Mouse (Mus musculus) spleen, adult 12 weeks (tissue): ENCODE measurements around the gene Limch1.

Source experiments
- DNase-seq: peaks from one replicate; pipeline ENCODE4 v3.0.0; 2022; ENCODE audit warnings: low spot score

The Limch1 gene

GRCm38 (mm10) chr5:66747761-66748430 is 2.3 kb downstream of the Limch1 start:
- no peak for DNase-seq

- DNase-seq = no peak
Measured at GRCm38 (mm10) chr5:66748448-66749115, 3.0 kb downstream of the Limch1 start.

GRCm38 (mm10) chr5:66750641-66751040 is 5.0 kb downstream of the Limch1 start:
- DNase-seq = no peak

DNA sequence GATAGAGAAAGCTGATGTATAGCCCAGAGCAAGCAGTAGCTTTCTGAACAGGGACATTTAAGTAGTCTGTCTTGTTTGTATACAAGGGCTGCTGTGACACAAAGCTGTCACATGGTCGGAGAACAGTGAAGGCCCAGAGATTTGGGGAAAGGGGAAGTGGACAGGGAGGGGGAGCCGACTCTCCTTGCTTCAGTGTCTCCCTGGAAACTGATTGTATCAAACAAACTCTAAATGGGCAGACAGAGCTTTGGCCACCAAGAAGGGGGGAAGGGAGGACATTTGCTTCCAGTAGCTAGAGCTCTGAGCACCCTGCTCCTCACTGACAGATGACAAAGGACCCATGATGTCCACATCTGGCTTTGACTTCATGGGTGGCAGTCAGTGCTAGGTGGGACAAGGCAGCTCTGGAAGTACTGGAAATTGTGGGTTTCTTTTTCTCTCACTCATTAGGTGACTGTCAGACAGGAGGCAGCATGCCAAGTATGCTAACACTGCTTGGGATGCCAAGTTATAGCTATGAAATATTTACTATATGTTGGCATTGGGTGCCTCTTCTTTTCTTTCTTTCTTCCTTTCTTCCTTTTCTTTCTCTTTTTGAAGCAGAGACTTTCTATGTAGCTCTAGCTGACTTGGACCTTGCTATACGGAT is 5.8 kb downstream of the Limch1 start:
- DNase-seq = no peak

- DNase-seq = no peak
Measured at GRCm38 (mm10) chr5:66753620-66754019, 8.0 kb downstream of the Limch1 start.

GRCm38 (mm10) chr5:66756821-66757705 is 11.4 kb downstream of the Limch1 start:
- no peak for DNase-seq

DNA sequence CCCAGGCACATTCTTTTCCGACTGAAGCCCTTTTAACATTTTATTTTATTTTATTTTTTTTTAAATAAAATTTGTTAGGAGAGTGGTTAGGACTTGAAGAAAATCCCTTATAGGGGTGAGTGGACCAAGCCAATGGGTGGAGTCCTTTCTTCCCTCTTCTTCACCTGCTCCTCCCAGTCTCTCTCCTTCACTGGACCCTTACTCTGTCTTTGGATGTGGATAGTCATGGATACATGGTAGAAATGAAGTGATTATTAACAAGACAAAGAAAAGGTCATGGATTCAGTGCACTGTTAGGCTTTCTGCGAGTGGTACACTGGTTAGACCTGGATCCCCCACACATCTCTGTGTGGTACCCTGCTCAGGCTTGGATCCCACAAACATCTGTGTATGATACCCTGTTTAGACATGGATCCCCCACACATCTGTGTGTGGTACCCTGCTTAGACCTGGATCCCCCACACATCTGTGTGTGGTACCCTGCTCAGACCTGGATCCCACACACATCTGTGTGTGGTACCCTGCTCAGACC is 12.1 kb downstream of the Limch1 start:
- DNase-seq = no peak

GRCm38 (mm10) chr5:66759354-66759753 is 13.7 kb downstream of the Limch1 start:
- DNase-seq = no peak

DNA sequence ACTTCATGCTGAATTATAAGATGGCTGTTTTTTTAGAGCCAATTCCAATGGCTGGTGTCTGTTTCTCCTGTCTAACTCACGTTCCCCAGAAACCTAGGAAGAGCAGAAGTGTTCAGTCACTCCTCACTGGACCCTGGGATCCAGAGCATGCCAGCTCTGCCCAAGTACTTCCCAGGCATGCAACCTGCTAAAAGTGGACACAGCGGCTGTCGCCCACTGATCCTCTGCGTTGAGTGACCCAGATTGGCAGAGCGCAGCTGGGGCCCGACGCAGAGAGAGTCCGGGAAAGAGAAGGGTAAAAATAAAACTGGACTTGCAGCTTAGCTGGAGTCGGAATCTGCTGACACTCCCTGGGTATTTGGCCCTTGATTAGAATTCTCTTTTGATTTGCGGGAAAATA is 15.1 kb downstream of the Limch1 start:
- no peak for DNase-seq

- no peak for DNase-seq
Measured at GRCm38 (mm10) chr5:66762006-66762405, 16.4 kb downstream of the Limch1 start.

- no peak for DNase-seq
Measured at GRCm38 (mm10) chr5:66764129-66764528, 18.5 kb downstream of the Limch1 start.

DNA sequence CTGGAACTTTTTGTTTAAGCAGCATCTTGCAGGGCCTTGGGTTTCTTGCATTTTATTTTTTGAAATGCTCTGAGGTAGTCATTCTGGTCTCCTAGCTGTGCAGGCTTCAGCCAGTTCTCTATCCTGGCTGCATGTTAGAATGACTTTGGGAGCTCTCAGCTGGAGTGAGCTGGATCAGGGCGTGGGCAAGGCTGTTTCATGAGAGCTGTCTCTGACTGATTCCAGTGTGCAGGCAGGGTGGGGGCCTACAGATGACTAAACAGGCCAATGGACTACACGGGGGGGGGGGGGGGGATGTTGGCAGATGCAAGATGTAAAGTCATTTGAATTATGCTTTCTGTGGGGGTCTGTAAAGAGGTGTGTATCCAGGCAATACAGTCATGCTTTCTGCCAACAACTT is 20.3 kb downstream of the Limch1 start:
- DNase-seq = no peak

DNA sequence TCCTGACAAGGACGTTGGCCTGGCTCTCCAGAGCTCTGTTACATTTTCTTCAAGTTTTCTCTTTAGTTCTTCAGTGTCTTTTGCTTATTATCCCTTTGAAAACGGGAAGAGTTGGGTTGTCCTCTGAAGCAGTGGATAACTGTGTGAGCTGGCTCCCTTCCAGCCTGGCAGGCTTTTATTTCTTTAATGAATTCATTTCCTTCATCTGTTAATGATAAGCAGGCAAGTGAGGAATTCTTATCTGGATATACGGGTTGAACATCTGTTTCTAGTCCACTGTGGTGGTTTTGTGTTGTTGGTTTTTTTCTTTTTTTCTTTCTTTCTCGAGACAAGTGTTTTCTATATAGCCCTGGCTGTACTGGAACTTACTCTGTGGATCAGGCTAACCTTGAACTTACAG is 22.4 kb downstream of the Limch1 start:
- no peak for DNase-seq

GRCm38 (mm10) chr5:66769070-66769469 is 23.4 kb downstream of the Limch1 start:
- DNase-seq = no peak

DNA sequence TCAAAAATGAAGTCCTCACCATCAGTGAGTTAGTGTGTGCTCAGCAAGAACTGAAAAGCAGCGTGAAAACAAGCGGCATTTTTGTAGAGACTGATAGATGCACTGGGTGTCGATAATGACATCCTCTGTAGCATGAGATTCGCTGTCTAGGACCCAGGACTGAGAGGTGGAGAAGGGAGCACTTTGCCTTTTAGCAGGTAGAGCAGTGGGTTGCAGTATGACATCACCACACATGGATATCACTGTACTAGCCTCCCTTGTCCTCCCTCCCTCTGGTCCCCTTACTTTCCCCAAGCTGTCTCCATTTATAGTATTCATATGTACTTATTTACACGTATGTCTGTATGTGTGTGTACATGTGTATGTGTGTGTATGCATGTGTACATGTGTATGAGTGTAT is 23.9 kb downstream of the Limch1 start:
- no peak for DNase-seq

DNA sequence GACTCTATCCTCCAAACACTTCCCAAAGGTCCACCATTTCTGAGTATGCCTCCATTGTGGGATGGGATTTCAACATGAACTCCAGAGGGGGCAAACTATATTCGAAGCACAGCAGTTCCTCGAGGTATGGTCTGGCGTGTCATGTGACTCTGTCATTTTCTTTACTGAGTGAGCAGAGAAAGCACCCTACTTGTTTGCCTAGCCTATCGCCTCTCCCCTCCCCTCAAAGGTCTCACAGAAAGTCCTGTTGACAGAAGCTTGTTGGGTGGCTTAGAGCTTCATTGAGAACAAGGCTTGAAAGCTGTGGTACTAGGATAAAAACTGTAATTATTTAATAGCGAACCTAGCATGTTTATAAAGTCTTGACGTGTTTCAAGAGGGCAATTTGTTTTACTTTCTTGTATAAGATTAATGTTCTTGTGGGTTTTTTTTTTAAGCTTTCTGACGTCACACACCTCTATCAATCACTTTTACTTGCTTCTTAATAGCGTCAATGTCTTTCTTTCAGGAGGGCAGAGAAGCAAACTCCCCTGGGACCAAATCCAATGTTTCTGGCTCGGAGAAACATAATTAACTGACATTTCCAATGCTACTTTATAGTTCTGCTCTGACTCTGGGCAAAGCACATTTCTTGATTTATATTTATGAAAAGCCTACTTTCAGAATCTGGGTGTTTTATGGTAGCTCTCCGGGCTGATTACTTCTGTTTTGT is 32.5 kb downstream of the Limch1 start:
- DNase-seq = no peak

DNA sequence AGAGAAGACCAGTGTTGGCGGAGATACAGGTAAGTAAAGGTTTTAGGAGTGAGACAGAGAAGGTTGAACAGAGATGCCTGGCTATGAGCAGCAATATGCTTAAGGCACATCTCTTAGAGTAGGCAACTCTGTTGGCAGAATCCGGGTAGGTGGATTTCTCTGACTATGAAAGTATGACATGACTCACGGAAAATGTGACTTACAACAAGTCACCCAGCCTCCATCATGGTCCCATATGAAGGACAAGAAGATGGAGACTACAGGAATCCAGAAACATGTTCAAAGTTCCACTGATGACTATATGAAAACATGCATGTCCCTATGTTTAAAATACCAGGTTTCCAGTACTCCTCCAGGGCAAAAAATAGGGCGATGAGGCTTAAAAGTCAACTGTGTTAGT is 34.7 kb downstream of the Limch1 start:
- no peak for DNase-seq

- no peak for DNase-seq
Measured at GRCm38 (mm10) chr5:66781507-66781906, 35.9 kb downstream of the Limch1 start.

GRCm38 (mm10) chr5:66782851-66783250 is 37.2 kb downstream of the Limch1 start:
- no peak for DNase-seq

DNA sequence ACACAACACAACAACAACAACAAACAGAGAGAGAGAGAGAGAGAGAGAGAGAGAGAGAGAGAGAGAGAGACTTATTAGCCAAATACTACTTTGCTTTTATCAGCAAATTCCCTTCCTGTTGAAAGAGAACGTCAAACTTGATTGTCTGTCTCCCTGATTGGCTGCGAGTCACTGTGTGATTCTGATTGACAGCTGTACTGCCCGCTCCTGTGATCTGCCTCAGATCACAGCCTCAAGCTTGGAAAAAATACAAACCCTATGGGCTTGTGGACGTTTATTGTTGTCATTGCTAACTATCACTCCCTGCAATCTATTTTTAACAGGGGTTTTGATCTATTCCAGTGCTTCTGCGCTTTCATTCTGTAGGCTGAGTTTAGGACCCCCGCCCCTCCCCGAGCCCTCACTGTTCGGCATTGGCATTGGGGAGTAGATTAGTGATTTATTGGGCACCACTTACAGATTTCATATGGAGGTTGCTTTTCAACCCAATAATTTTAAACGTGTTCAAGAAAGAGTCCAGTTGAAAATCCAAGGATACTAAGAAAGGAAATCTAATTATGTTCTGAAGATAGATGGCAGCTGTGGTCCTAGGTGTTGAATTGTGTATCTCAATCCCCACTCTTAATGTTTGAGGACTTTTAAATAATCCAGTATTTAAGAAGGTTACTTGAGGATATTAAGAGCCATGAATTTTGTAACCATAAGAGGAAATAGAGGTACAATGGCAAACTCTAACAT is 39.2 kb downstream of the Limch1 start:
- no peak for DNase-seq
